In the genomic region with DNA sequence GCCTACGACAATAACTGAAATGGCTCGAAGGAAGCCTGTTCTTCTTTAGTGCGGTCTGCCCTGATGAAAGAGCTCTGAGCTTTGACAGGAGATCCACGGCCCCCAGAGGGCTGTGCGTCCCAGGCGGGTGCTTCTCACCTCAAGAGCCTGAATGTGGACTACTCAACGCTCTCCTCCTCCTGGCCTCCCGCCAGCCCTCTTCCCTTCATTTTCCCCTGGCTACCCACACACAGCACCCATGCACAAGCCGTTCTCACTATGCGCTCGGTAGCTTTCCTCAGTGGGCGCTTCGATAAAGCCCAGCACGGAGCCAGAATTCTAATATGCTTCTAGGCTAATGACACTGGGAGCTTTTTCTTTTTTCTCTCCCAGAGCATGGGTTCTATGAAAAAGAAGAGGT, we compare ENCODE assay signal across 10 mouse cellular contexts. TPM values are rescaled to one million over a fixed set of nuclear protein-coding genes. Genes with fewer than 3 reads are reported as not detected.
DNase-seq lines count a peak whose midpoint lies in the region; ATAC-seq and TF ChIP-seq lines count a peak whose summit lies in the region.
"Had no signal": no experiment of that assay in that cellular context is flagged by ENCODE, and none has a peak within 500 bp of the region (broad histone marks: within the 10 kb centered on the region; RNA-seq: fewer than 3 reads in every experiment).

No protein-coding gene starts in this region.

- no peaks in the 10 kb centered on the region; the same call in 1 of the 2 replicates for H3K4me1 ChIP-seq in lung, postnatal 0 days (ENCODE audit: insufficient read depth, low read depth, low read length)
- H3K4me1 ChIP-seq in forebrain, embryonic 15.5 days, result peaks cover 4% of the 10 kb centered on the region
- no peaks in the 10 kb centered on the region for H3K4me1 ChIP-seq in midbrain, postnatal 0 days (ENCODE audit: insufficient read depth, low read length)

- no peaks in the 10 kb centered on the region for H3K36me3 ChIP-seq in lung, postnatal 0 days (ENCODE audit: insufficient read depth, low read length)
- no peaks in the 10 kb centered on the region for H3K36me3 ChIP-seq in forebrain, embryonic 15.5 days
- no peaks in the 10 kb centered on the region for H3K36me3 ChIP-seq in midbrain, postnatal 0 days (ENCODE audit: insufficient read depth, low read length)
- H3K36me3 ChIP-seq: liver, embryonic 15.5 days had no signal

- TF ChIP-seq EP300 in lung, postnatal 0 days (IDR thresholded peaks at IDR 0.05), result no peak

- TF ChIP-seq CTCF in lung, postnatal 0 days (IDR thresholded peaks at IDR 0.05), result no peak
- TF ChIP-seq CTCF in midbrain, postnatal 0 days (IDR thresholded peaks at IDR 0.05), result no peak

- H3K4me2 ChIP-seq in lung, postnatal 0 days (replicated peaks; ENCODE audit: low read depth, low read length), result no peak overlapping the region
- no peak overlapping the region for H3K4me2 ChIP-seq in forebrain, embryonic 15.5 days (replicated peaks)
- H3K4me2 ChIP-seq in midbrain, postnatal 0 days (ENCODE audit: low read depth, low read length, poor library complexity, severe bottlenecking), result no peak overlapping the region
- H3K4me2 ChIP-seq: liver, embryonic 15.5 days had no signal

- 54% methylated on average over 14 of the region's 14 CpGs for WGBS in lung, postnatal 0 days
- 54% methylated on average over 14 of the region's 14 CpGs for WGBS in forebrain, embryonic 15.5 days
- WGBS in midbrain, postnatal 0 days, result 58% methylated on average over 14 of the region's 14 CpGs

- peak overlapping the region; percentile 19; the same call in 1 of the 2 replicates for H3K9ac ChIP-seq in lung, postnatal 0 days (replicated peaks; ENCODE audit: low read depth)
- H3K9ac ChIP-seq in forebrain, embryonic 15.5 days (replicated peaks), result no peak overlapping the region
- peak overlapping the region; percentile 9; the same call in 1 of the 2 replicates for H3K9ac ChIP-seq in midbrain, postnatal 0 days (replicated peaks; ENCODE audit: low read length, poor library complexity, severe bottlenecking)
- H3K9ac ChIP-seq: liver, embryonic 15.5 days had no signal

- no peaks in the 10 kb centered on the region for H3K9me3 ChIP-seq in lung, postnatal 0 days (ENCODE audit: low read length)
- no peaks in the 10 kb centered on the region for H3K9me3 ChIP-seq in forebrain, embryonic 15.5 days
- no peaks in the 10 kb centered on the region for H3K9me3 ChIP-seq in midbrain, postnatal 0 days (ENCODE audit: low read length)
- H3K9me3 ChIP-seq: liver, embryonic 15.5 days had no signal

- no peaks in the 10 kb centered on the region for H3K27me3 ChIP-seq in lung, postnatal 0 days (replicated peaks; ENCODE audit: insufficient read depth, low read length)
- no peaks in the 10 kb centered on the region for H3K27me3 ChIP-seq in forebrain, embryonic 15.5 days
- no peaks in the 10 kb centered on the region for H3K27me3 ChIP-seq in midbrain, postnatal 0 days (ENCODE audit: insufficient read depth, low read length)
- H3K27me3 ChIP-seq: liver, embryonic 15.5 days had no signal

- H3K27ac ChIP-seq in lung, postnatal 0 days (ENCODE audit: low read length), result no peak overlapping the region
- 0 out of 2 replicates have a peak overlapping the region, but pooled peaks have one; percentile 29 for H3K27ac ChIP-seq in forebrain, embryonic 15.5 days (replicated peaks)
- 0 out of 2 replicates have a peak overlapping the region, but pooled peaks have one; percentile 26 for H3K27ac ChIP-seq in midbrain, postnatal 0 days (ENCODE audit: low read depth, low read length)
- H3K27ac ChIP-seq: liver, embryonic 15.5 days had no signal

- H3K4me3 ChIP-seq in lung, postnatal 0 days (ENCODE audit: low read depth, low read length), result no peak overlapping the region
- no peak overlapping the region for H3K4me3 ChIP-seq in forebrain, embryonic 15.5 days
- no peak overlapping the region for H3K4me3 ChIP-seq in midbrain, postnatal 0 days (ENCODE audit: low read depth, low read length)
- H3K4me3 ChIP-seq: liver, embryonic 15.5 days had no signal

- peak; percentile 81 for ATAC-seq in frontal cortex, adult (ENCODE audit: low TSS enrichment)
- no peak for ATAC-seq in lung, postnatal 0 days
- no peak for ATAC-seq in forebrain, embryonic 15.5 days (replicated peaks)
- ATAC-seq in midbrain, postnatal 0 days (ENCODE audit: low FRiP score), result no peak

- no peak for DNase-seq in frontal cortex, postnatal 14 days (ENCODE audit: low spot score in 2 of 2)
- no peak for DNase-seq in lung, postnatal 0 days (ENCODE audit: low spot score)
- no peak for DNase-seq in lung, postnatal 10 days
- DNase-seq in midbrain, postnatal 0 days (ENCODE audit: low spot score), result no peak
- no peak for DNase-seq in kidney, postnatal 4 days
- DNase-seq in MN1 (ENCODE audit: low spot score), result no peak
- DNase-seq: B cell, adult 2 months had no signal

RNA-seq across cellular contexts. Expression of a gene that starts 14.9 kb away (rescaled TPM):
- 2.5 and 2.6 TPM in 2 replicates for polyA plus RNA-seq in lung, postnatal 0 days (2015; fragmentation: Nextera tagmentation; extraction: Ambion mirVana)
- polyA plus RNA-seq in forebrain, embryonic 15.5 days (2015; fragmentation: Nextera tagmentation; extraction: Ambion mirVana), result 14.3 and 14.6 TPM in 2 replicates
- total RNA-seq in midbrain, postnatal 0 days (2014; rRNA removed), result 49.1 and 62.8 TPM in 2 replicates
- 28.1 and 28.8 TPM in 2 replicates for polyA plus RNA-seq in midbrain, postnatal 0 days (2015; fragmentation: Nextera tagmentation; extraction: Ambion mirVana)

RNA-seq across cellular contexts. Expression of a gene that starts 15.9 kb away (rescaled TPM):
- polyA plus RNA-seq in lung, postnatal 0 days (2015; fragmentation: Nextera tagmentation; extraction: Ambion mirVana), result 11.4 and 12.7 TPM in 2 replicates
- polyA plus RNA-seq in forebrain, embryonic 15.5 days (2015; fragmentation: Nextera tagmentation; extraction: Ambion mirVana), result 34.4 and 34.5 TPM in 2 replicates
- 23.6 and 28.6 TPM in 2 replicates for total RNA-seq in midbrain, postnatal 0 days (2014; rRNA removed)
- 21.2 and 22.9 TPM in 2 replicates for polyA plus RNA-seq in midbrain, postnatal 0 days (2015; fragmentation: Nextera tagmentation; extraction: Ambion mirVana)

RNA-seq across cellular contexts. Expression of a gene that starts 43.6 kb away (rescaled TPM):
- 9.9 and 11.0 TPM in 2 replicates for polyA plus RNA-seq in lung, postnatal 0 days (2015; fragmentation: Nextera tagmentation; extraction: Ambion mirVana)
- 18.4 and 19.0 TPM in 2 replicates for polyA plus RNA-seq in forebrain, embryonic 15.5 days (2015; fragmentation: Nextera tagmentation; extraction: Ambion mirVana)
- total RNA-seq in midbrain, postnatal 0 days (2014; rRNA removed), result 26.6 and 27.7 TPM in 2 replicates
- 10.0 and 11.9 TPM in 2 replicates for polyA plus RNA-seq in midbrain, postnatal 0 days (2015; fragmentation: Nextera tagmentation; extraction: Ambion mirVana)

RNA-seq across cellular contexts. Expression of a gene that starts 43.8 kb away (rescaled TPM):
- polyA plus RNA-seq in lung, postnatal 0 days (2015; fragmentation: Nextera tagmentation; extraction: Ambion mirVana), result 11.9 and 12.9 TPM in 2 replicates
- 41.6 and 45.1 TPM in 2 replicates for polyA plus RNA-seq in forebrain, embryonic 15.5 days (2015; fragmentation: Nextera tagmentation; extraction: Ambion mirVana)
- total RNA-seq in midbrain, postnatal 0 days (2014; rRNA removed), result 40.5 and 43.1 TPM in 2 replicates
- 35.6 and 37.6 TPM in 2 replicates for polyA plus RNA-seq in midbrain, postnatal 0 days (2015; fragmentation: Nextera tagmentation; extraction: Ambion mirVana)

RNA-seq across cellular contexts. Expression of a gene that starts 51.3 kb away (rescaled TPM):
- polyA plus RNA-seq in lung, postnatal 0 days (2015; fragmentation: Nextera tagmentation; extraction: Ambion mirVana), result 4.7 and 4.9 TPM in 2 replicates
- 10.0 and 10.1 TPM in 2 replicates for polyA plus RNA-seq in forebrain, embryonic 15.5 days (2015; fragmentation: Nextera tagmentation; extraction: Ambion mirVana)
- total RNA-seq in midbrain, postnatal 0 days (2014; rRNA removed), result 17.6 and 18.6 TPM in 2 replicates
- 7.4 and 8.4 TPM in 2 replicates for polyA plus RNA-seq in midbrain, postnatal 0 days (2015; fragmentation: Nextera tagmentation; extraction: Ambion mirVana)
